Mouse (Mus musculus): ENCODE data around the gene Ovol2. TPM values are rescaled to one million over a fixed set of nuclear protein-coding genes. Genes with fewer than 3 reads are reported as not detected.

Gene Ovol2
- total RNA-seq (2014; rRNA removed; ENCODE audit: low replicate concordance) (not detected in 2 replicates), polyA plus RNA-seq (2015; fragmentation: Nextera tagmentation; extraction: Ambion mirVana) (not detected in 2 replicates)

GRCm38 (mm10) chr2:144331401-144332302 lies at the start of gene Ovol2:
Gene Ovol2 (minus strand): TSS chr2:144332146.
- H3K27me3 ChIP-seq (ENCODE audit: control insufficient read depth, insufficient read depth, low read length): peaks cover 75% of the 10 kb centered on the region

DNA sequence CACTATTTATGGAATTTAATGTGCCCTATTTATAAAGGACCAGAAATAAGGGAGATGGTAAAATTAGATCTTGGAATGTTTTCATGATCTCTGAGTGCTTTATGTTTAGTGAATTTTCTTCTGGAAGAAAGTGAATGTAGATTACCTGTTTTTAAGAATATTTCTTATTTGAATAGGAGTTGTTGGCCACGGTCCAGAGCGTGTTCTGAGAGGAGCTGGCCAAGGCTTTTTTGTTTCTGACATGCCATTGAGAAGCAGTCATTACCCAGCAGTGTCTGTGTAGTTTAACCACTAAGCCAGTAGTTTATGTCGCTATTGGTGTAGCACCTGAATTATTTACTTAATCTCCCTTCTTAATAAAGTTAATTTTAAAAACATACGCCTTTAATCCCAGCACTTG lies 49.8 kb upstream of the Ovol2 start:
- Histone ChIP-seq H3K4me3 (ENCODE audit: low read depth, low read length) (no peak overlapping the region), H3K36me3 (replicated peaks; ENCODE audit: control insufficient read depth, insufficient read depth, low read length) (peaks cover 78% of the 10 kb centered on the region), H3K27ac (ENCODE audit: low read depth) (no peak overlapping the region), H3K9me3 (replicated peaks; ENCODE audit: control insufficient read depth, low read length) (no peaks in the 10 kb centered on the region), H3K4me1 (ENCODE audit: control insufficient read depth, insufficient read depth) (no peaks in the 10 kb centered on the region), H3K4me2 (ENCODE audit: low read depth, low read length) (no peak overlapping the region), H3K27me3 (ENCODE audit: control insufficient read depth, insufficient read depth, low read length) (no peaks in the 10 kb centered on the region), H3K9ac (replicated peaks; ENCODE audit: low read depth, low read length) (no peak overlapping the region)
- DNase-seq (ENCODE audit: low spot score) (no peak), ATAC-seq (ENCODE audit: insufficient read depth, low read depth) (no peak)
- WGBS: 76% methylated on average over 4 of the region's 4 CpGs
- no peak for TF ChIP-seq EP300 (IDR thresholded peaks at IDR 0.05; ENCODE audit: low read depth)
- TF ChIP-seq CTCF (IDR thresholded peaks at IDR 0.05; ENCODE audit: low read depth): no peak

More at GRCm38 (mm10) chr2:144331401-144332302, at the start of gene Ovol2:
- WGBS: 1% methylated on average over 58 of the region's 62 CpGs
- Histone ChIP-seq H3K4me1 (ENCODE audit: control insufficient read depth, insufficient read depth) (peaks cover 21% of the 10 kb centered on the region), H3K4me3 (ENCODE audit: low read depth, low read length) (peak within 1 kb of the TSS; percentile 63), H3K9ac (replicated peaks; ENCODE audit: low read depth, low read length) (peak within 1 kb of the TSS; percentile 39), H3K4me2 (ENCODE audit: low read depth, low read length) (peak within 1 kb of the TSS; percentile 96), H3K9me3 (replicated peaks; ENCODE audit: control insufficient read depth, low read length) (no peaks in the 10 kb centered on the region), H3K36me3 (replicated peaks; ENCODE audit: control insufficient read depth, insufficient read depth, low read length) (no peaks in the 10 kb centered on the region), H3K27ac (ENCODE audit: low read depth) (no peak within 1 kb of the TSS)
- ATAC-seq (ENCODE audit: insufficient read depth, low read depth): 0 out of 2 replicates have a peak, but pooled peaks have one; percentile 40
- no peak for TF ChIP-seq CTCF (IDR thresholded peaks at IDR 0.05; ENCODE audit: low read depth)
- no peak for TF ChIP-seq EP300 (IDR thresholded peaks at IDR 0.05; ENCODE audit: low read depth)
- DNase-seq (ENCODE audit: low spot score): no peak

DNA sequence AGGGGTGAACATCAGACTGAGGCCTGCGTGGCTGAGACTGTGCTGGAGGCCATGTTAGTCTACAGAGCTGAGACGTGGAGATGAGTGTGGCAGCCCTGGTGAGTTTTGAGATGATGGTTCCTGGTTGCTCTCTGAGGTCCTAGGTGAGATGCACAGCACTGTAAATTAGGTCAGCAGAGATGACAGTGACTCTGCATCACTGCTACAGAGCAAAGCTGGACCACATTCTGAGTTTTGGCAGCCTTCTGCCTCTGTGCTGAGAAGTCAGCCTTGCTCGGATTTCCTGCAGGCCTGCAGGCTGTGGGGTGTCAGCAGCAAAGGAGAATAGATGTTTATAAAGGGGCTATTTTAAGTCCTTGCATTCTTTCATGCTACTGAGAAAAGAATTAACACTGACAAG lies 49.3 kb upstream of the Ovol2 start:
- no peak for TF ChIP-seq EP300 (IDR thresholded peaks at IDR 0.05; ENCODE audit: low read depth)
- no peak for TF ChIP-seq CTCF (IDR thresholded peaks at IDR 0.05; ENCODE audit: low read depth)
- H3K9ac ChIP-seq (replicated peaks; ENCODE audit: low read depth, low read length): no peak overlapping the region
- H3K4me1 ChIP-seq (ENCODE audit: control insufficient read depth, insufficient read depth): no peaks in the 10 kb centered on the region
- peaks cover 78% of the 10 kb centered on the region for H3K36me3 ChIP-seq (replicated peaks; ENCODE audit: control insufficient read depth, insufficient read depth, low read length)
- no peak overlapping the region for H3K4me2 ChIP-seq (ENCODE audit: low read depth, low read length)
- 0 out of 2 replicates have a peak overlapping the region, but pooled peaks have one; percentile 30 for H3K27ac ChIP-seq (ENCODE audit: low read depth)
- DNase-seq (ENCODE audit: low spot score): no peak
- no peak overlapping the region for H3K4me3 ChIP-seq (ENCODE audit: low read depth, low read length)
- no peak for ATAC-seq (ENCODE audit: insufficient read depth, low read depth)
- H3K27me3 ChIP-seq (ENCODE audit: control insufficient read depth, insufficient read depth, low read length): no peaks in the 10 kb centered on the region
- no peaks in the 10 kb centered on the region for H3K9me3 ChIP-seq (replicated peaks; ENCODE audit: control insufficient read depth, low read length)
- 61% methylated on average over 3 of the region's 3 CpGs for WGBS

DNA sequence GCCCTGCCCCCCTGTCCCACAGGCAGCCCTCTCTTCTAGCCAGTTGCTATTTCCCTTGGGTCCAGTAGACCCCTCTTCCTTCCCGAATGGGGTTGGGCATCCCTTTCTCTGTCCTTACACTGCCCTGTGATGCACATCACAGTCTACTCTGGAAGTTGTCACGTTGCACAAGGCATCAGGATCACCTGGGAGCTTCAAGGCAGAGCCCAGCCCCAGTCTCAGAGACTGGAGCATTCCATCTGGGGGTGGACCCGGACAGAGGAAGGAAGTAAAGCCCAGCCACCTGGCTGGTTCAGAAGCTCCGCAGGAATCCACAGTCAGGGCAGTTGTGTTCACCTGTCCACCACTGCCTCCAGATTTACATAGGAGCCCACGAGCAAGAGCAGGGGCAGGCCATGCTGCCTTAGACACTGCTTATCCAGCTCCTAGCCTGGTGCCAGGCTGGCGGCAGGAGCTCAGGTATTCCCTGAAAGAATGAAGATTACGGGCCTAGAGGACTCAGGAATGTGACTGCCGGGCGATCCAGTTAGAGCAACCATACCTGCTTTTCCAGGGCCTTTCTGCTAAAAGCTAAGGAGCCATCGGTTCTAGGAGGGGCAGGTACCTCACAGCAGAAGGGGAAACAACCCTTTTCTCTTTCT lies 43.2 kb upstream of the Ovol2 start:
- no peak for DNase-seq (ENCODE audit: low spot score)
- peaks cover 5% of the 10 kb centered on the region for H3K4me1 ChIP-seq (ENCODE audit: control insufficient read depth, insufficient read depth)
- no peaks in the 10 kb centered on the region for H3K27me3 ChIP-seq (ENCODE audit: control insufficient read depth, insufficient read depth, low read length)
- no peak for TF ChIP-seq CTCF (IDR thresholded peaks at IDR 0.05; ENCODE audit: low read depth)
- no peak for TF ChIP-seq EP300 (IDR thresholded peaks at IDR 0.05; ENCODE audit: low read depth)
- 85% methylated on average over 10 of the region's 10 CpGs for WGBS
- H3K9ac ChIP-seq (replicated peaks; ENCODE audit: low read depth, low read length): no peak overlapping the region
- H3K4me2 ChIP-seq (ENCODE audit: low read depth, low read length): no peak overlapping the region
- H3K27ac ChIP-seq (ENCODE audit: low read depth): no peak overlapping the region
- no peak overlapping the region for H3K4me3 ChIP-seq (ENCODE audit: low read depth, low read length)
- no peak for ATAC-seq (ENCODE audit: insufficient read depth, low read depth)
- peaks cover 62% of the 10 kb centered on the region for H3K36me3 ChIP-seq (replicated peaks; ENCODE audit: control insufficient read depth, insufficient read depth, low read length)
- H3K9me3 ChIP-seq (replicated peaks; ENCODE audit: control insufficient read depth, low read length): no peaks in the 10 kb centered on the region

- Histone ChIP-seq H3K9ac (replicated peaks; ENCODE audit: low read depth, low read length) (no peak overlapping the region), H3K4me3 (ENCODE audit: low read depth, low read length) (no peak overlapping the region), H3K4me2 (ENCODE audit: low read depth, low read length) (no peak overlapping the region), H3K36me3 (replicated peaks; ENCODE audit: control insufficient read depth, insufficient read depth, low read length) (peaks cover 46% of the 10 kb centered on the region), H3K9me3 (replicated peaks; ENCODE audit: control insufficient read depth, low read length) (no peaks in the 10 kb centered on the region), H3K27ac (ENCODE audit: low read depth) (no peak overlapping the region), H3K27me3 (ENCODE audit: control insufficient read depth, insufficient read depth, low read length) (no peaks in the 10 kb centered on the region), H3K4me1 (ENCODE audit: control insufficient read depth, insufficient read depth) (peaks cover 9% of the 10 kb centered on the region)
- DNase-seq (ENCODE audit: low spot score) (no peak), ATAC-seq (ENCODE audit: insufficient read depth, low read depth) (no peak)
- WGBS: 94% methylated on average over 9 of the region's 9 CpGs
- no peak for TF ChIP-seq EP300 (IDR thresholded peaks at IDR 0.05; ENCODE audit: low read depth)
- no peak for TF ChIP-seq CTCF (IDR thresholded peaks at IDR 0.05; ENCODE audit: low read depth)
Measured at GRCm38 (mm10) chr2:144373063-144373462, 41.1 kb upstream of the Ovol2 start.
